Mouse (Mus musculus) hindbrain, embryonic 11.5 days (tissue): ENCODE results near the gene Slit3. TPM values are rescaled to one million over a fixed set of nuclear protein-coding genes. Genes with fewer than 3 reads are reported as not detected.
A peak's percentile ranks its signal among the peaks of the same experiment; 100 is the strongest.

Experiments
- ATAC-seq: fragments of 200-750 bp; cut with Nextera tagmentation; 2 replicates; pipeline ENCODE4 v1.8.0; 2017; ENCODE audit warnings: mild to moderate bottlenecking, moderate TSS enrichment, moderate library complexity; ENCODE audit not compliant: low FRiP score
- DNase-seq: peaks from one replicate; pipeline ENCODE4 v3.0.0-alpha.2; 2015; ENCODE audit warnings: low spot score
- H3K27ac ChIP-seq: fragments of 300-500 bp; sonication (generic); 2 replicates; pipeline ENCODE4 v1.5.1; 2014; ENCODE audit warnings: mild to moderate bottlenecking, low read depth, low read length
- H3K27me3 ChIP-seq: fragments of 300-500 bp; sonication (generic); 2 replicates; pipeline ENCODE4 v1.6.1; 2014; ENCODE audit warnings: mild to moderate bottlenecking, low read length, moderate library complexity, mixed read lengths; ENCODE audit not compliant: control insufficient read depth, insufficient read depth
- H3K36me3 ChIP-seq: fragments of 300-500 bp; sonication (generic); 2 replicates; pipeline ENCODE4 v1.6.1; 2014; ENCODE audit warnings: mild to moderate bottlenecking, low read length, moderate library complexity, mixed read lengths; ENCODE audit not compliant: control insufficient read depth, insufficient read depth
- H3K4me1 ChIP-seq: fragments of 300-500 bp; sonication (generic); replicated peaks from 2 replicates; pipeline ENCODE4 v1.6.1; 2014; ENCODE audit warnings: low read length, mixed read lengths; ENCODE audit not compliant: control insufficient read depth, insufficient read depth
- H3K4me2 ChIP-seq: fragments of 300-500 bp; sonication (generic); replicated peaks from 2 replicates; pipeline ENCODE4 v1.6.1; 2014; ENCODE audit warnings: mild to moderate bottlenecking, low read depth, low read length
- H3K4me3 ChIP-seq: fragments of 300-500 bp; sonication (generic); 2 replicates; pipeline ENCODE4 v1.5.1; 2014; ENCODE audit warnings: low read depth, low read length
- H3K9ac ChIP-seq: fragments of 300-500 bp; sonication (generic); 2 replicates; pipeline ENCODE4 v1.6.1; 2014; ENCODE audit warnings: low read depth, low read length
- H3K9me3 ChIP-seq: fragments of 300-500 bp; sonication (generic); 2 replicates; pipeline ENCODE4 v1.6.1; 2016; ENCODE audit warnings: low read length; ENCODE audit not compliant: control insufficient read depth
- WGBS: fragments of 180-500 bp; shearing (Covaris S2); extraction: QIAGEN DNeasy Blood & Tissue Kit; methylation state at CpG from one replicate; pipeline ENCODE4 v1.1.7; 2014; 5-methylcytosine and 5-hydroxymethylcytosine counted together
- polyA plus RNA-seq: library from polyadenylated mRNA; unstranded; fragments of >200 nt; fragmentation: Nextera tagmentation; extraction: Ambion mirVana; gene quantifications from 2 replicates; pipeline ENCODE4 v1.2.1, GENCODE M21; 2014

Slit3 gene
- polyA plus RNA-seq, 1 experiment from 2014 or later: 39.3 TPM

DNA sequence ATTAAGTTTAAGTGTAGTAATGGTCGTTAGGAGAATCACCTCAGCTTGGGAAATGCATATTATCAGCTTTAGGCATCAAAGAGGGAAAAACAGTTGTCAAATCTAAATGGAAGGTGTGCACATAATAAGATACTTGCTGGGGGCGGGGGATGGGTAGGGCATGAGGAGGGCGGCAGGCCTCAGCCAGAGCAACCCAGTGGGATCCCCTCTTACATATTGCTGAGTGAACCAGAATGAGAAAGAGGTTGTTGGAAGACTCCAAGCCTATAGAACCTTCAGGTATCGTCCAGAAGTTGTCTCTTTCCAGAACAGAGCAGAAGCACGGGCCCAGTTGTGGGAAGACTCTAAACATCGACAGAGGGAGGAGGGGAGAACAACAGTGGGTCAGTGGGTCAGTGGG, 73.8 kb downstream of the Slit3 start:
- Histone ChIP-seq H3K4me1 (no peaks in the 10 kb centered on the region), H3K36me3 (no peaks in the 10 kb centered on the region), H3K9ac (no peak overlapping the region), H3K4me2 (no peak overlapping the region), H3K4me3 (no peak overlapping the region), H3K27me3 (no peaks in the 10 kb centered on the region), H3K9me3 (no peaks in the 10 kb centered on the region), H3K27ac (no peak overlapping the region)
- no peak for ATAC-seq
- DNase-seq: no peak
- WGBS: 86% methylated on average over 6 of the region's 6 CpGs

- Histone ChIP-seq H3K9me3 (no peaks in the 10 kb centered on the region), H3K27ac (no peak overlapping the region), H3K27me3 (no peaks in the 10 kb centered on the region), H3K4me3 (no peak overlapping the region), H3K9ac (no peak overlapping the region), H3K36me3 (no peaks in the 10 kb centered on the region), H3K4me1 (no peaks in the 10 kb centered on the region), H3K4me2 (no peak overlapping the region)
- DNase-seq (no peak), ATAC-seq (no peak)
- WGBS: 93% methylated on average over 7 of the region's 7 CpGs
These were observed 75.8 kb downstream of the Slit3 start for GRCm38 (mm10) chr11:35196777-35197176.

- no peaks in the 10 kb centered on the region for H3K27me3 ChIP-seq
- no peaks in the 10 kb centered on the region for H3K9me3 ChIP-seq
- 94% methylated on average over 6 of the region's 6 CpGs for WGBS
- no peaks in the 10 kb centered on the region for H3K4me1 ChIP-seq
- no peak overlapping the region for H3K4me2 ChIP-seq
- H3K9ac ChIP-seq: no peak overlapping the region
- DNase-seq (no peak), ATAC-seq (no peak)
- H3K27ac ChIP-seq: no peak overlapping the region
- H3K36me3 ChIP-seq: no peaks in the 10 kb centered on the region
- no peak overlapping the region for H3K4me3 ChIP-seq
These were observed 77.6 kb downstream of the Slit3 start for GRCm38 (mm10) chr11:35198537-35199088.

- Histone ChIP-seq H3K9ac (no peak overlapping the region), H3K4me2 (no peak overlapping the region), H3K27me3 (no peaks in the 10 kb centered on the region), H3K4me1 (no peaks in the 10 kb centered on the region), H3K36me3 (no peaks in the 10 kb centered on the region), H3K9me3 (no peaks in the 10 kb centered on the region), H3K27ac (no peak overlapping the region), H3K4me3 (no peak overlapping the region)
- DNase-seq: no peak
- no peak for ATAC-seq
- 62% methylated on average over 5 of the region's 5 CpGs for WGBS
These were observed 81.3 kb downstream of the Slit3 start for GRCm38 (mm10) chr11:35202332-35202731.

DNA sequence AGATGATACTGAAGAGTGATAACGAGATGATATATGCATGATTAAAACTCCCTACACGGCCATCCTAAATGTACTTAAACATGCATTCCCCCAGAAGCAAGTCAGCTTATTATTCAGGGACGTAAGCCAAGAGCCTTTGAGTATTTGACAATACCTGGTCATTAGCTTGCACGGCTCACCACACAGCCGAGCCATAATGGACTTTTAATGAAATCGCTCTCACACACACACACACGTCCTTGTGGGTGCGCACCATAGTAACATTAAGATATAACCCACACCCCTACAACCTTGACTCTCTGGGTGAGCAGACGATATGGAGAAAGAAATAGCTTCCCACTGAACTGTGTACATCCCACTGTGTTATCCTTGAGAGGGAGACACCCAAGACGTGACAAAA, 82.6 kb downstream of the Slit3 start:
- Histone ChIP-seq H3K9ac (no peak overlapping the region), H3K4me2 (no peak overlapping the region), H3K27ac (no peak overlapping the region), H3K36me3 (no peaks in the 10 kb centered on the region), H3K27me3 (no peaks in the 10 kb centered on the region), H3K9me3 (no peaks in the 10 kb centered on the region), H3K4me1 (no peaks in the 10 kb centered on the region), H3K4me3 (no peak overlapping the region)
- 55% methylated on average over 10 of the region's 10 CpGs for WGBS
- DNase-seq: no peak
- ATAC-seq: peak; percentile 35

DNA sequence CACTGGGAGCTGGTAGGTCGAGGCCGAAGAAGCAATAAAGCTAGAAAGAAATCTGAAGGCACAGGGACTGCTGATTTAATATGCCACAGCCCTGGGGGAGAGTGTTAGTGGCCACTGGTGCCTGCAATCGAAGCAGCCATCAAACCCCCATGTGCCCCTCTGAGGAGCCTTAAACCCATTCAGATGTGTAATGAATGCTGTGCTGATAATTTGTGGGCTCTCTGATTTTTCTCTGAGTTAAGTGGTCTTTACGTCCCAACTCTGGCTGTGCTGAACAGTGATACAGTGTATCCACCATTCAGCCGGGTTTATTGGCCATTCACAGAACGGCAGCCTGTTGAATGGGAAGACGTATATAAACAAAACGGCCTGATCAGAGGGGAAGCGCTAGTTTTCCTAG, 83.1 kb downstream of the Slit3 start:
- Histone ChIP-seq H3K27me3 (no peaks in the 10 kb centered on the region), H3K27ac (no peak overlapping the region), H3K4me2 (no peak overlapping the region), H3K4me1 (no peaks in the 10 kb centered on the region), H3K9me3 (no peaks in the 10 kb centered on the region), H3K36me3 (no peaks in the 10 kb centered on the region), H3K4me3 (no peak overlapping the region), H3K9ac (no peak overlapping the region)
- 70% methylated on average over 9 of the region's 9 CpGs for WGBS
- DNase-seq (no peak), ATAC-seq (peak; percentile 59)

DNA sequence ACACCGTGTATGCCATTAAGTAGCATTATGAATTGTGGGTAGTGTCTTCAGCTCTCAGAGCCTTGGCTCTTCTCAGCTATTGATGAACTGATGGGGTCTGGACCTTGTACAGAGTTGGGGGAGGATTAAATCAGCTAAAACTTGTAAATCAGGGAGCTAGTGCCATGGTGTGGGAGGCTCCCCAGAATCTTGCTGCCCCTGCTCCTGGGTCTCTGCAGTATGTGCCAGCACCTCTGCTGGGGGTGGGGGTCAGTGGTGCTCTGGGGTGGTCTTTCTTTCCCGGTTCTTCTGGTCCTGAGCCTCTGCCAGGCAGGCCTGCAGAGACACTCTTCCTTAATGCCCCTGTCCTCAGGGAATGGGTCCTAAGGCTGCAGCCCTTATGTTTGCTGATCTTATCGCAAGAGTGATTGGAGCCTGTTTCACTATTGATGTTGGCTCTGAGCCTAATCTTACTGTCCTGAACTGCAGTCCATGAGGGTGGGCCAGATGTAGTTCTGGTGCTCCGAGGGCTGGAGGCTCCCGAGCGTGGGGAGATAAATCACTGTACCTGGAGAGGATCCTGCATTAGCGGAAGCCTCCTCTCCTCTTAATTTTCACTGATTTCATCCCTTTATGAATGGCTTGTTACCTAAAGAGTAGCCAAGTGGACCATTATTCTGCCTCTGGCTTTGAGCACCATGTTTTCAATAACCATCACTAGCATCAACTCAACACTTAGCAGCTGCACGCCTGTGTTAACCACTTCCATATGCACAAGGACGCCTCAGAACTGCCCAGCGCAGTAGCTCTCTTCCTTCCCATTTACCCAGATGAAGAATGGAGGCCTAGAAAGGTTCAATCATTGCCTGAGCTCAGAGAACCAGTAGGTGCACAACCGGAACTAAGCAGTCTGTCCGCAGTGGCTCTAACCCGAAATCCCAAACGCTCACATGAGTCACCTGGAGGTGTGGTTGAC, 90.0 kb downstream of the Slit3 start:
- no peaks in the 10 kb centered on the region for H3K36me3 ChIP-seq
- ATAC-seq (no peak), DNase-seq (no peak)
- H3K4me2 ChIP-seq: no peak overlapping the region
- H3K27me3 ChIP-seq: no peaks in the 10 kb centered on the region
- H3K27ac ChIP-seq: no peak overlapping the region
- H3K4me3 ChIP-seq: no peak overlapping the region
- no peaks in the 10 kb centered on the region for H3K9me3 ChIP-seq
- whole genome bisulfite sequencing: 81% methylated on average over 14 of the region's 14 CpGs
- no peaks in the 10 kb centered on the region for H3K4me1 ChIP-seq
- no peak overlapping the region for H3K9ac ChIP-seq

DNA sequence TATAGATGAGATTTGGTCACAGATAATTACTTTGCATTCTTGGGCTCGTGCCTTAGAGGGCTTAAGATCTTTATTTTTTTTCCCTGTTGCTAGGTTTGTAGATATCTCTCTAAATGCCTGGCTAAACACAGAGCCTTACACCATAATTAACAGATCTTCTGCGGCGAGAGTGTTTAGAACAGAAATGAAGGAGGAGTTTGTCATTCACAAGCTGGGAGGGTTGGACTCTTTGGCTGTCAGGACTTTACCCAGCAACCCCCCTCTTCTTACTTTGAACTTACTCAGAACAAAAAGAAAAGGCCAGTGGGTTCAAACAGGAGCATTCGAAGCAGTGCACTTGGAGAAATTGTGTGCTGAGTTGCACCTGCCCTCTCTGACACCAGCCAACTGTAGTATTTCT, 103.0 kb downstream of the Slit3 start:
- DNase-seq (no peak), ATAC-seq (no peak)
- no peak overlapping the region for H3K4me2 ChIP-seq
- H3K4me1 ChIP-seq: no peaks in the 10 kb centered on the region
- 39% methylated on average over 4 of the region's 4 CpGs for WGBS
- no peaks in the 10 kb centered on the region for H3K9me3 ChIP-seq
- H3K4me3 ChIP-seq: no peak overlapping the region
- no peaks in the 10 kb centered on the region for H3K36me3 ChIP-seq
- no peaks in the 10 kb centered on the region for H3K27me3 ChIP-seq
- H3K9ac ChIP-seq: no peak overlapping the region
- no peak overlapping the region for H3K27ac ChIP-seq
